Mouse (Mus musculus): ENCODE measurements around the gene Slc4a1ap. TPM values are rescaled to one million over a fixed set of nuclear protein-coding genes. Genes with fewer than 3 reads are reported as not detected.
"Not testable (repeated sequence)": the region's sequence is repeated elsewhere in the genome, so short reads cannot be mapped to it uniquely, and the experiment has no call there.

The Slc4a1ap gene
- polyA plus RNA-seq, 1 experiment from 2014 or later, result 24.0 TPM

- H3K9me3 ChIP-seq, result no peaks in the 10 kb centered on the region
- H3K4me3 ChIP-seq, result no peak overlapping the region
- no peaks in the 10 kb centered on the region for H3K27me3 ChIP-seq (ENCODE audit: insufficient read depth, poor library complexity, severe bottlenecking)
- no peak for DNase-seq (ENCODE audit: low spot score)
- H3K27ac ChIP-seq, result no peak overlapping the region; the same call in 1 of the 2 replicates
- peaks cover 4% of the 10 kb centered on the region for H3K4me1 ChIP-seq (replicated peaks)
- H3K36me3 ChIP-seq, result no peaks in the 10 kb centered on the region
- 84% methylated on average over 5 of the region's 7 CpGs for WGBS
Measured at GRCm38 (mm10) chr5:31576539-31576975, 49.8 kb downstream of the Slc4a1ap start.

- H3K4me1 ChIP-seq (replicated peaks), result no peaks in the 10 kb centered on the region; the same call in 1 of the 2 replicates
- H3K36me3 ChIP-seq, result no peaks in the 10 kb centered on the region
- 81% methylated on average over 6 of the region's 6 CpGs for WGBS
- no peak overlapping the region for H3K4me3 ChIP-seq
- H3K9me3 ChIP-seq, result no peaks in the 10 kb centered on the region
- H3K27me3 ChIP-seq (ENCODE audit: insufficient read depth, poor library complexity, severe bottlenecking), result no peaks in the 10 kb centered on the region
- H3K27ac ChIP-seq, result no peak overlapping the region
- DNase-seq (ENCODE audit: low spot score), result no peak
Measured at GRCm38 (mm10) chr5:31581263-31581662, 54.5 kb downstream of the Slc4a1ap start.

DNA sequence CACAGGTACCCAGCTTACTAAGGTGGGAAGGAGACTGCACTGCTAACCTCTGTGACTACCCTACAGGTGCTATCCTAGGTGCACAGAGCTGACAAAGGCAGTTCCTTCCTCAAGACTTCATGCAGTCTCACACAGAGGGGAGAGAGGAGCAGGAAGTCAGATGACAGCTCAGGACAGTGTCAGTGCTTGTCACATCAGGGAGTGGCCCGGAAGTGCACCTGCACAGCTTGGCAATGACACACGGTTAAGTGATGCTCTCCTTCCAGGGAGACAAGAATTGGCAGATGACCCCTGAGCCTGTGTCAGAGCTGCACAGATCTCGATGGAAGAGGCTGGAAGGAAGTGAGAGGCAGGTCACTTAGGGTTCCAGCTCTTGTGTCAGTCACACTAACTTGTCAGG, 55.1 kb downstream of the Slc4a1ap start:
- peaks cover 6% of the 10 kb centered on the region for H3K4me1 ChIP-seq (replicated peaks)
- no peak overlapping the region for H3K27ac ChIP-seq
- H3K36me3 ChIP-seq, result no peaks in the 10 kb centered on the region
- no peak overlapping the region for H3K4me3 ChIP-seq
- H3K9me3 ChIP-seq, result no peaks in the 10 kb centered on the region
- DNase-seq (ENCODE audit: low spot score), result no peak
- WGBS, result 81% methylated on average over 3 of the region's 3 CpGs
- no peaks in the 10 kb centered on the region for H3K27me3 ChIP-seq (ENCODE audit: insufficient read depth, poor library complexity, severe bottlenecking)

DNA sequence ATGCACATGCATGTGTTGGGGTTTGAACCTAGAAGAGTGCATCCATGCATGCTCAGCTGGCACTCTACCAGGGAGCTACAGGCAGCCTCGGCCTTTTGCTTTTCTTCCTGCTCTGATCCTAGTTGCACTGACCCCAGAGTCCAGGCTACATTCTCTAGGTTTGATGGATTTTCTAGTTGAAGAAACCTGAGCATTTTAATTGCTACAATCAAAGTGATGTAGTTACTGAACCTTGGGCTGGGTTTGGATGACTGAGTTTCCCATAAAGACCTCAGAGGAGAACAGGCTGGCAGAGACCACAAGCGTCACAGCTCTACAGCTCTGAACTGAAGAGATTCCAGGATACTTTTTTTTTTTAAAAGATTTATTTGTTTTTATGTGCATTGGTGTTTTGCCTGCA, 56.5 kb downstream of the Slc4a1ap start:
- Histone ChIP-seq H3K27me3 (ENCODE audit: insufficient read depth, poor library complexity, severe bottlenecking) (no peaks in the 10 kb centered on the region), H3K4me1 (replicated peaks) (peaks cover 9% of the 10 kb centered on the region)
- WGBS, result 87% methylated on average over 2 of the region's 2 CpGs

DNA sequence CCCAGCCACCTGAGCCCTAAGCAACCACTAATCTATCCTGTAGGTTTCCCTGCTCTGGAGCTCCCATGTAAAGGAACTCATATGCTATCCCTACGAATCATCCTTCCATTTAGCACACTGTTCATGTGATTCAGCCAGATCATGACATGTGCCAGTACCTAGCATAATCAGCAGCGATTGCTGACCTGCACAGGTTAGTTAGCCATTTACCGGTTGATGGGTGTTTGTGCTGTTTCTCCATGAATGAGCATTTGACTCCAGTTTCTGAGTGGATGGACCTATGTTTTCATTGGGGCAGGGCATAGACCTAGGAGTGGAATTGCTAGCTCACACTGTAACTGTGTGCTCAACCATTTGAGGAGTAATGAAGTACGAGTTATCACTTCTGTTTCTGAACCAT, 58.7 kb downstream of the Slc4a1ap start:
- DNase-seq (ENCODE audit: low spot score), result no peak
- H3K4me3 ChIP-seq, result no peak overlapping the region
- H3K27ac ChIP-seq, result no peak overlapping the region
- H3K36me3 ChIP-seq, result no peaks in the 10 kb centered on the region
- WGBS, result 91% methylated on average over 4 of the region's 4 CpGs
- H3K27me3 ChIP-seq (ENCODE audit: insufficient read depth, poor library complexity, severe bottlenecking), result no peaks in the 10 kb centered on the region
- H3K9me3 ChIP-seq, result no peaks in the 10 kb centered on the region; the same call in 1 of the 2 replicates
- peaks cover 15% of the 10 kb centered on the region for H3K4me1 ChIP-seq (replicated peaks)

More for the DNA sequence above, 56.5 kb downstream of the Slc4a1ap start:
- H3K4me3 ChIP-seq, result no peak overlapping the region
- DNase-seq (ENCODE audit: low spot score), result no peak
- H3K36me3 ChIP-seq, result no peaks in the 10 kb centered on the region
- H3K27ac ChIP-seq, result no peak overlapping the region
- H3K9me3 ChIP-seq, result no peaks in the 10 kb centered on the region

- no peak overlapping the region for H3K4me3 ChIP-seq
- H3K27ac ChIP-seq, result 0 out of 2 replicates have a peak overlapping the region, but pooled peaks have one; percentile 29
- H3K27me3 ChIP-seq (ENCODE audit: insufficient read depth, poor library complexity, severe bottlenecking), result no peaks in the 10 kb centered on the region
- no peaks in the 10 kb centered on the region; the same call in 1 of the 2 replicates for H3K9me3 ChIP-seq
- peaks cover 15% of the 10 kb centered on the region for H3K4me1 ChIP-seq (replicated peaks)
- H3K36me3 ChIP-seq, result no peaks in the 10 kb centered on the region
- WGBS, result 59% methylated on average over 2 of the region's 2 CpGs
- no peak for DNase-seq (ENCODE audit: low spot score)
Measured at GRCm38 (mm10) chr5:31588016-31588415, 61.2 kb downstream of the Slc4a1ap start.

GRCm38 (mm10) chr5:31588672-31589071, 61.9 kb downstream of the Slc4a1ap start:
- WGBS, result 85% methylated on average over 8 of the region's 8 CpGs
- H3K4me3 ChIP-seq; DNase-seq (ENCODE audit: low spot score); H3K27ac ChIP-seq; H3K27me3 ChIP-seq (ENCODE audit: insufficient read depth, poor library complexity, severe bottlenecking); H3K9me3 ChIP-seq; H3K36me3 ChIP-seq: not testable (repeated sequence)
- peaks cover 15% of the 10 kb centered on the region for H3K4me1 ChIP-seq (replicated peaks)

- no peak overlapping the region for H3K27ac ChIP-seq
- no peak overlapping the region for H3K4me3 ChIP-seq
- H3K36me3 ChIP-seq, result no peaks in the 10 kb centered on the region
- H3K9me3 ChIP-seq, result no peaks in the 10 kb centered on the region; the same call in 1 of the 2 replicates
- 73% methylated on average over 14 of the region's 14 CpGs for WGBS
- H3K4me1 ChIP-seq (replicated peaks), result peaks cover 15% of the 10 kb centered on the region
- no peaks in the 10 kb centered on the region for H3K27me3 ChIP-seq (ENCODE audit: insufficient read depth, poor library complexity, severe bottlenecking)
- DNase-seq (ENCODE audit: low spot score), result no peak
Measured at GRCm38 (mm10) chr5:31589711-31590319, 63.0 kb downstream of the Slc4a1ap start.

- Histone ChIP-seq H3K4me3 (no peak overlapping the region), H3K27me3 (ENCODE audit: insufficient read depth, poor library complexity, severe bottlenecking) (no peaks in the 10 kb centered on the region), H3K27ac (no peak overlapping the region), H3K36me3 (no peaks in the 10 kb centered on the region), H3K4me1 (replicated peaks) (peaks cover 15% of the 10 kb centered on the region), H3K9me3 (no peaks in the 10 kb centered on the region; the same call in 1 of the 2 replicates)
- no peak for DNase-seq (ENCODE audit: low spot score)
- WGBS, result 92% methylated on average over 7 of the region's 7 CpGs
Measured at GRCm38 (mm10) chr5:31591122-31591521, 64.3 kb downstream of the Slc4a1ap start.

DNA sequence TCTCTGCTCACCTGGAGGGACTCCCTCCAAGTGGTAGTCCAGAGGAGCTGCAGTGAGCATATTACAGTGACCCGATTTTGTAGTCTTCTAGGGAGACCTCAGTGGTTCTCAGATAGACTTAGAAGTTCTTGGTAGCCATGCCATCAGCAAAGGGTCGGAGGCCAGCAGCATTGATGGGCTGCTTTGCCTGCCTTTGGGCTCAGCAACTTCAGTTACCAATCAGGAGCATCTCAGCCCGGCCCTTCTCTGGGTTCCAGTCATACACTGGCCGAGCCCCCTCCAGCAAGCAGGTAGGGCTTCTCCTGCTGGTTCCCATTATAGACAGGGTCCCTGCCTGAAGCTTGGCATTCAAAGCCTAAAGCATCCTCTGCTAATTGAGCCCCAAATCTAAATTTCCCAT, 69.1 kb downstream of the Slc4a1ap start:
- H3K4me1 ChIP-seq (replicated peaks), result peaks cover 11% of the 10 kb centered on the region
- no peak for DNase-seq (ENCODE audit: low spot score)
- 54% methylated on average over 4 of the region's 4 CpGs for WGBS
- no peak overlapping the region for H3K27ac ChIP-seq
- H3K36me3 ChIP-seq, result no peaks in the 10 kb centered on the region
- H3K27me3 ChIP-seq (ENCODE audit: insufficient read depth, poor library complexity, severe bottlenecking), result peaks cover 15% of the 10 kb centered on the region
- H3K9me3 ChIP-seq, result no peaks in the 10 kb centered on the region
- H3K4me3 ChIP-seq, result no peak overlapping the region

- peak within 1 kb of the TSS; percentile 72 for H3K27ac ChIP-seq
- 9% methylated on average over 26 of the region's 26 CpGs for WGBS
- DNase-seq (ENCODE audit: low spot score), result peak; percentile 50
Measured at GRCm38 (mm10) chr5:31596481-31597429, 70.0 kb downstream of the Slc4a1ap start, which contains the start of gene Mrpl33. Gene Mrpl33 (plus strand): TSS chr5:31596935.

DNA sequence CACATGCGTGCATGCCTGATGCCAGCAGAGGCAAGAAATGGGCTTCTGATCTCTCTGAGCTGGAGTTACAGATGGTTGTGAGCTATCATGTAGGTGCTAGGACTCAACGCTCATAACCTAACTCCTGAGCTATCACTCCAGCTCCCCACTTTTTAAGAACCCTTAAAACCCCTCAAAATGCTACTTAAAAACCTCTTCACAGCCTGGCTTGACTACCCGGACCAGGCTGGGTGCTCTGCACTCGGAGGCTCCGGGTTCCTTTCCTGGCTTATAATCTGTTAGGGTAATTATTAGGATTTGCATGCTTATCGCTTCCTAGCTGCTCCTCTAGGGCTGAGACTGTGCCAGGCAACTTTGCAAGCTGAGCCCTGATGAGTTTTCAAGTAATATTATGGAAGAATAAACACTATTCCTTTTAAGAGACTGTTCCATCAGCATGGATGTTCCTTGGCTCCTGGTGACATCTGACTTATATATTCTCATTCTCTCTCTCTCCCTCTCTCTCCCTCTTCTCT, 70.7 kb downstream of the Slc4a1ap start:
- Histone ChIP-seq H3K27me3 (ENCODE audit: insufficient read depth, poor library complexity, severe bottlenecking) (peaks cover 15% of the 10 kb centered on the region), H3K27ac (no peak overlapping the region), H3K36me3 (no peaks in the 10 kb centered on the region), H3K4me1 (replicated peaks) (peaks cover 11% of the 10 kb centered on the region), H3K4me3 (no peak overlapping the region), H3K9me3 (no peaks in the 10 kb centered on the region)
- no peak for DNase-seq (ENCODE audit: low spot score)
- WGBS, result 76% methylated on average over 6 of the region's 6 CpGs

More at GRCm38 (mm10) chr5:31596481-31597429, 70.0 kb downstream of the Slc4a1ap start, which contains the start of gene Mrpl33:
- Histone ChIP-seq H3K4me3 (peak within 1 kb of the TSS; percentile 48), H3K27me3 (ENCODE audit: insufficient read depth, poor library complexity, severe bottlenecking) (peaks cover 15% of the 10 kb centered on the region), H3K4me1 (replicated peaks) (peaks cover 11% of the 10 kb centered on the region), H3K9me3 (no peaks in the 10 kb centered on the region), H3K36me3 (no peaks in the 10 kb centered on the region)

Measured in hindbrain, embryonic 10.5 days (tissue).